Mouse (Mus musculus) yolk sac, embryonic 10.5 days (tissue): Measurements from ENCODE around the gene Tspan11.
A peak's percentile ranks its signal among the peaks of the same experiment; 100 is the strongest.

Experiments
- DNase-seq: peaks from one replicate; pipeline ENCODE4 v3.0.0-alpha.2; 2017; ENCODE audit warnings: low spot score

Gene Tspan11

GRCm38 (mm10) chr6:127887511-127888421, at the start of gene Tspan11:
TSS of gene Tspan11 (plus strand) at chr6:127887589.
- DNase-seq = no peak

GRCm38 (mm10) chr6:127837910-127838309, 49.5 kb upstream of the Tspan11 start:
- no peak for DNase-seq

- DNase-seq = no peak
These were observed 47.9 kb upstream of the Tspan11 start for GRCm38 (mm10) chr6:127839538-127839937.

GRCm38 (mm10) chr6:127840171-127840570, 47.2 kb upstream of the Tspan11 start:
- no peak for DNase-seq

- DNase-seq = no peak
These were observed 46.1 kb upstream of the Tspan11 start for GRCm38 (mm10) chr6:127841326-127841725.

GRCm38 (mm10) chr6:127846521-127846920, 40.9 kb upstream of the Tspan11 start:
- no peak for DNase-seq

- no peak for DNase-seq
These were observed 37.9 kb upstream of the Tspan11 start for GRCm38 (mm10) chr6:127849496-127849895.

GRCm38 (mm10) chr6:127851611-127852010, 35.8 kb upstream of the Tspan11 start:
- DNase-seq = no peak

GRCm38 (mm10) chr6:127853241-127853640, 34.1 kb upstream of the Tspan11 start:
- no peak for DNase-seq

- no peak for DNase-seq
These were observed 33.4 kb upstream of the Tspan11 start for GRCm38 (mm10) chr6:127853771-127854687.

GRCm38 (mm10) chr6:127854688-127855013, 32.7 kb upstream of the Tspan11 start:
- no peak for DNase-seq

GRCm38 (mm10) chr6:127855711-127856295, 31.6 kb upstream of the Tspan11 start:
- no peak for DNase-seq

GRCm38 (mm10) chr6:127861951-127862350, 25.4 kb upstream of the Tspan11 start:
- no peak for DNase-seq

GRCm38 (mm10) chr6:127865391-127865790, 22.0 kb upstream of the Tspan11 start:
- no peak for DNase-seq

- DNase-seq = no peak
These were observed 18.8 kb upstream of the Tspan11 start for GRCm38 (mm10) chr6:127868546-127868945.

GRCm38 (mm10) chr6:127869121-127869520, 18.3 kb upstream of the Tspan11 start:
- no peak for DNase-seq

- DNase-seq = peak; percentile 22
These were observed 16.8 kb upstream of the Tspan11 start for GRCm38 (mm10) chr6:127870345-127871324.

- DNase-seq = no peak
These were observed 16.0 kb upstream of the Tspan11 start for GRCm38 (mm10) chr6:127871436-127871835.

GRCm38 (mm10) chr6:127872581-127872980, 14.8 kb upstream of the Tspan11 start:
- no peak for DNase-seq

- DNase-seq = no peak
These were observed 11.5 kb upstream of the Tspan11 start for GRCm38 (mm10) chr6:127875883-127876282.

GRCm38 (mm10) chr6:127876436-127876835, 11.0 kb upstream of the Tspan11 start:
- DNase-seq = no peak
